Mouse (Mus musculus): ENCODE results near the gene Impdh1.

Gene Impdh1

GRCm38 (mm10) chr6:29213436-29213835, 2.7 kb downstream of the Impdh1 start:
- in situ Hi-C loops (cut with MboI, MseI) = no loop called here

- in situ Hi-C loops (cut with MboI, MseI) = no loop called here
Measured at GRCm38 (mm10) chr6:29211806-29212492, 4.2 kb downstream of the Impdh1 start.

GRCm38 (mm10) chr6:29211146-29211545, 5.0 kb downstream of the Impdh1 start:
- in situ Hi-C loops (cut with MboI, MseI) = no loop called here

- in situ Hi-C loops (cut with MboI, MseI) = no loop called here
Measured at GRCm38 (mm10) chr6:29210231-29210936, 5.8 kb downstream of the Impdh1 start.

GRCm38 (mm10) chr6:29208178-29208577, 8.0 kb downstream of the Impdh1 start:
- in situ Hi-C loops (cut with MboI, MseI) = loop anchor here in 1 of 2 experiments (5.0 kb wide), 1 partner anchor 64 kb away; the partner anchor contains the start of gene Hilpda

GRCm38 (mm10) chr6:29207017-29207416, 9.1 kb downstream of the Impdh1 start:
- in situ Hi-C loops (cut with MboI, MseI) = loop anchor here in 1 of 2 experiments (5.0 kb wide), 1 partner anchor 65 kb away; the partner anchor contains the start of gene Hilpda

GRCm38 (mm10) chr6:29206006-29206405, 10.2 kb downstream of the Impdh1 start:
- in situ Hi-C loops (cut with MboI, MseI) = loop anchor here in 1 of 2 experiments (5.0 kb wide), 1 partner anchor 66 kb away; the partner anchor contains the start of gene Hilpda

GRCm38 (mm10) chr6:29204932-29205614, 11.1 kb downstream of the Impdh1 start:
- in situ Hi-C loops (cut with MboI, MseI) = loop anchor here (5.0 kb wide), 2 partner anchors 38 to 67 kb away; partner anchors contain the start of genes Rbm28 (in 2 of the 2) and Hilpda (in 1 of the 2)

- in situ Hi-C loops (cut with MboI, MseI) = loop anchor here (5.0 kb wide), 1 partner anchor 37 kb away; the partner anchor contains the start of gene Rbm28 (in 2 of the 2)
Measured at GRCm38 (mm10) chr6:29203861-29204585, 12.1 kb downstream of the Impdh1 start.

- in situ Hi-C loops (cut with MboI, MseI) = loop anchor here (5.0 kb wide), 1 partner anchor 36 kb away; the partner anchor contains the start of gene Rbm28 (in 2 of the 2)
Measured at GRCm38 (mm10) chr6:29203096-29203495, 13.1 kb downstream of the Impdh1 start.

- in situ Hi-C loops (cut with MboI, MseI) = loop anchor here (5.0 kb wide), 1 partner anchor 35 kb away; the partner anchor contains the start of gene Rbm28 (in 2 of the 2)
Measured at GRCm38 (mm10) chr6:29201988-29202387, 14.2 kb downstream of the Impdh1 start.

- in situ Hi-C loops (cut with MboI, MseI) = loop anchor here (5.0 kb wide), 1 partner anchor 34 kb away; the partner anchor contains the start of gene Rbm28 (in 2 of the 2)
Measured at GRCm38 (mm10) chr6:29201341-29201740, 14.8 kb downstream of the Impdh1 start.

- in situ Hi-C loops (cut with MboI, MseI) = loop anchor here (5.0 kb wide), 1 partner anchor 33 kb away; the partner anchor contains the start of gene Rbm28 (in 2 of the 2)
Measured at GRCm38 (mm10) chr6:29200496-29200895, 15.7 kb downstream of the Impdh1 start.

- in situ Hi-C loops (cut with MboI, MseI) = no loop called here
Measured at GRCm38 (mm10) chr6:29199223-29199855, 16.8 kb downstream of the Impdh1 start.

- in situ Hi-C loops (cut with MboI, MseI) = no loop called here
Measured at GRCm38 (mm10) chr6:29198309-29199222, 17.6 kb downstream of the Impdh1 start.

GRCm38 (mm10) chr6:29195846-29196698, 20.1 kb downstream of the Impdh1 start:
- in situ Hi-C loops (cut with MboI, MseI) = no loop called here

GRCm38 (mm10) chr6:29195146-29195545, 21.0 kb downstream of the Impdh1 start:
- in situ Hi-C loops (cut with MboI, MseI) = no loop called here

Data from T-helper 17 cell (primary cell).